Mouse (Mus musculus) bone marrow macrophage, adult 2 months (primary cell): ENCODE results near the gene Gm1604a.
"Not testable (repeated sequence)": the region's sequence is repeated elsewhere in the genome, so short reads cannot be mapped to it uniquely, and the experiment has no call there.

Experiments
- CTCF ChIP-seq: IDR thresholded peaks from 2 replicates; pipeline ENCODE4 v1.5.1; 2012; ENCODE audit warnings: low read depth, mild to moderate bottlenecking, low read length, moderate library complexity
- POLR2A ChIP-seq: IDR thresholded peaks from 2 replicates; pipeline ENCODE4 v1.6.1; 2012; ENCODE audit warnings: mild to moderate bottlenecking, low read depth, low read length, borderline replicate concordance

GRCm38 (mm10) chr17:6980144-6980543, 45.2 kb upstream of the Gm1604a start:
- not testable (repeated sequence) for TF ChIP-seq CTCF, POLR2A
